ENCODE assay signal across 28 mouse cellular contexts in genomic region chr17:27155752-27156151, GRCm38 (mm10). TPM values are rescaled to one million over a fixed set of nuclear protein-coding genes. Genes with fewer than 3 reads are reported as not detected.
DNase-seq lines count a peak whose midpoint lies in the region; ATAC-seq lines count a peak whose summit lies in the region.
"Had no signal": no experiment of that assay in that cellular context is flagged by ENCODE, and none has a peak within 500 bp of the region (broad histone marks: within the 10 kb centered on the region; RNA-seq: fewer than 3 reads in every experiment).

No protein-coding gene starts in this region.

- no peak for ATAC-seq in hindbrain, embryonic 12.5 days (ENCODE audit: low FRiP score)
- ATAC-seq: CD4-positive, CD25-positive, alpha-beta regulatory T cell, adult 4 months; forebrain, embryonic 13.5 days; forebrain, embryonic 16.5 days; hindbrain, embryonic 16.5 days; inflammation-experienced regulatory T-cells, adult 6 months; intestine, embryonic 16.5 days had no signal

- peak; percentile 90 for DNase-seq in heart, adult 11 months
- no peak for DNase-seq in heart, postnatal 10 days
- no peak for DNase-seq in hindbrain, embryonic 10.5 days (ENCODE audit: low spot score)
- DNase-seq in retina, postnatal 1 day: peak; percentile 21
- DNase-seq in retina, embryonic 14.5 days (ENCODE audit: low spot score): no peak
- DNase-seq: adrenal gland, adult 2 months; adrenal gland, postnatal 14 days; cerebellum, adult 11 months; cerebellum, adult 2 months; cerebellum, adult 9-11 months; cerebellum, postnatal 25 days; gastrocnemius, postnatal 14 days; heart, postnatal 36 days; kidney, adult 18-20 months had no signal

- H3K9ac ChIP-seq in hindbrain, embryonic 12.5 days: no peak overlapping the region
- H3K9ac ChIP-seq: embryonic facial prominence, embryonic 12.5 days; embryonic facial prominence, embryonic 15.5 days; forebrain, embryonic 13.5 days; heart, embryonic 12.5 days; heart, embryonic 15.5 days; hindbrain, embryonic 13.5 days had no signal

- intact Hi-C loops in heart, postnatal 10 days (cut with DNase I): no loop called here

- no peaks in the 10 kb centered on the region for H3K27me3 ChIP-seq in hindbrain, embryonic 10.5 days (ENCODE audit: insufficient read depth, poor library complexity, severe bottlenecking)
- H3K27me3 ChIP-seq in hindbrain, embryonic 12.5 days: 0 out of 2 replicates have a peak, but pooled peaks cover 5% of the 10 kb centered on the region
- H3K27me3 ChIP-seq: embryonic facial prominence, embryonic 12.5 days; embryonic facial prominence, embryonic 15.5 days; forebrain, embryonic 13.5 days; heart, embryonic 12.5 days had no signal

- H3K4me2 ChIP-seq in hindbrain, embryonic 12.5 days (replicated peaks): no peak overlapping the region
- H3K4me2 ChIP-seq: embryonic facial prominence, embryonic 12.5 days; embryonic facial prominence, embryonic 15.5 days; forebrain, embryonic 13.5 days; heart, embryonic 12.5 days; heart, embryonic 15.5 days; hindbrain, embryonic 13.5 days had no signal

- H3K36me3 ChIP-seq in hindbrain, embryonic 10.5 days: no peaks in the 10 kb centered on the region
- H3K36me3 ChIP-seq in hindbrain, embryonic 12.5 days: no peaks in the 10 kb centered on the region
- H3K36me3 ChIP-seq: embryonic facial prominence, embryonic 12.5 days; embryonic facial prominence, embryonic 15.5 days; heart, embryonic 12.5 days; heart, embryonic 15.5 days; hindbrain, embryonic 13.5 days had no signal

- H3K27ac ChIP-seq in hindbrain, embryonic 10.5 days: peak overlapping the region; percentile 1; the same call in 1 of the 2 replicates
- H3K27ac ChIP-seq in hindbrain, embryonic 12.5 days: no peak overlapping the region
- H3K27ac ChIP-seq: embryonic facial prominence, embryonic 12.5 days; embryonic facial prominence, embryonic 15.5 days; forebrain, embryonic 13.5 days; heart, embryonic 15.5 days; hindbrain, embryonic 13.5 days had no signal

- H3K9me3 ChIP-seq in hindbrain, embryonic 10.5 days: no peaks in the 10 kb centered on the region
- no peaks in the 10 kb centered on the region for H3K9me3 ChIP-seq in hindbrain, embryonic 12.5 days (replicated peaks)
- H3K9me3 ChIP-seq: embryonic facial prominence, embryonic 12.5 days; embryonic facial prominence, embryonic 15.5 days; forebrain, embryonic 13.5 days; heart, embryonic 12.5 days; heart, embryonic 15.5 days; hindbrain, embryonic 13.5 days had no signal

- 81% methylated on average over 8 of the region's 8 CpGs for WGBS in hindbrain, embryonic 10.5 days
- WGBS in hindbrain, embryonic 12.5 days: 78% methylated on average over 8 of the region's 8 CpGs

- peaks cover 42% of the 10 kb centered on the region for H3K4me1 ChIP-seq in hindbrain, embryonic 10.5 days (replicated peaks)
- H3K4me1 ChIP-seq in hindbrain, embryonic 12.5 days: peaks cover 17% of the 10 kb centered on the region
- H3K4me1 ChIP-seq: forebrain, embryonic 13.5 days had no signal

- H3K4me3 ChIP-seq in hindbrain, embryonic 10.5 days: no peak overlapping the region
- H3K4me3 ChIP-seq in hindbrain, embryonic 12.5 days: no peak overlapping the region
- H3K4me3 ChIP-seq: embryonic facial prominence, embryonic 12.5 days; embryonic facial prominence, embryonic 15.5 days; forebrain, embryonic 13.5 days; heart, embryonic 12.5 days; heart, embryonic 15.5 days; hindbrain, embryonic 13.5 days had no signal

RNA-seq across cellular contexts. Expression of gene Ip6k3, which starts 11.8 kb away (rescaled TPM):
- 1 to 10 TPM; 9.2 to 10.0 TPM for total RNA-seq in heart, postnatal 10 days (2021)
- polyA plus RNA-seq in hindbrain, embryonic 10.5 days (2016; fragmentation: Nextera tagmentation; extraction: Ambion mirVana): 0.06 and 0.31 TPM in 2 replicates
- 0.40 and 0.54 TPM in 2 replicates for polyA plus RNA-seq in hindbrain, embryonic 12.5 days (2016; fragmentation: Nextera tagmentation; extraction: Ambion mirVana)
- total RNA-seq: common myeloid progenitor, adult 5-6 weeks; MEL had no signal
- polyA plus RNA-seq: CD4-positive, CD25-positive, alpha-beta regulatory T cell, adult 4 months; forebrain, embryonic 16.5 days; inflammation-experienced regulatory T-cells, adult 6 months had no signal

RNA-seq across cellular contexts. Expression of gene Uqcc2, which starts 22.0 kb away (rescaled TPM):
- total RNA-seq in heart, postnatal 10 days (2021): 100 to 1,000 TPM; 278 to 279 TPM
- polyA plus RNA-seq in hindbrain, embryonic 10.5 days (2016; fragmentation: Nextera tagmentation; extraction: Ambion mirVana): 395 and 442 TPM in 2 replicates
- polyA plus RNA-seq in hindbrain, embryonic 12.5 days (2016; fragmentation: Nextera tagmentation; extraction: Ambion mirVana): 263 and 312 TPM in 2 replicates

RNA-seq across cellular contexts. Expression of gene Lemd2, which starts 48.5 kb away (rescaled TPM):
- total RNA-seq in heart, postnatal 10 days (2021): 10 to 100 TPM; 32.3 to 32.6 TPM
- polyA plus RNA-seq in hindbrain, embryonic 10.5 days (2016; fragmentation: Nextera tagmentation; extraction: Ambion mirVana): 19.0 and 30.0 TPM in 2 replicates
- 32.9 and 38.2 TPM in 2 replicates for polyA plus RNA-seq in hindbrain, embryonic 12.5 days (2016; fragmentation: Nextera tagmentation; extraction: Ambion mirVana)

Comparison
In these comparisons a context has a peak if more than half of its experiments do, and no peak if none do; other contexts are left out.
1. DNase-seq: peak in heart, adult 11 months (single experiment) and retina, postnatal 1 day (single experiment); none in heart, postnatal 10 days (0 of 2), hindbrain, embryonic 10.5 days (single experiment) and retina, embryonic 14.5 days (single experiment).